Mouse (Mus musculus) B cell, adult 67 days (primary cell): Measurements from ENCODE around the gene Gm13287. TPM values are rescaled to one million over a fixed set of nuclear protein-coding genes. Genes with fewer than 3 reads are reported as not detected.

ENCODE experiments used
- total RNA-seq, 2 experiments: library from RNA; stranded (reverse); gene quantifications; 4 replicates each; pipeline ENCODE4 v1.2.4; 2023

The Gm13287 gene
- total RNA-seq, 2 experiments from 2014 or later: not detected

Other genes starting within 250 kb of the Gm13287 start
- gene Ifna15, start 245.0 kb upstream of the Gm13287 start, total RNA-seq: not detected
- not detected for gene Ifna14, start 231.5 kb upstream of the Gm13287 start, total RNA-seq
- not detected for gene Ifna9, start 210.9 kb upstream of the Gm13287 start, total RNA-seq
- not detected for gene Ifna12, start 199.9 kb upstream of the Gm13287 start, total RNA-seq
- not detected for gene C87499, start 168.8 kb upstream of the Gm13287 start, total RNA-seq
- not detected for gene Ifna13, start 158.8 kb upstream of the Gm13287 start, total RNA-seq
- not detected for gene Ifna16, start 126.3 kb upstream of the Gm13287 start, total RNA-seq
- gene Ifna2, start 119.3 kb upstream of the Gm13287 start, total RNA-seq: not detected
- not detected for gene Ifnab, start 111.9 kb upstream of the Gm13287 start, total RNA-seq
- not detected for gene Gm26566, start 81.4 kb upstream of the Gm13287 start, total RNA-seq
- 10 to 100 TPM; 18.7 to 20.6 TPM for gene Klhl9, start 80.8 kb upstream of the Gm13287 start, total RNA-seq
- not detected for gene Gm13271, start 48.4 kb upstream of the Gm13287 start, total RNA-seq
- gene Gm13283, start 43.1 kb upstream of the Gm13287 start, total RNA-seq: not detected
- gene Gm13290, start 29.4 kb upstream of the Gm13287 start, total RNA-seq: not detected
- not detected for gene Gm13289, start 26.3 kb upstream of the Gm13287 start, total RNA-seq
- gene Gm13272, start 23.4 kb upstream of the Gm13287 start, total RNA-seq: not detected
- gene Ifnz, start 21.1 kb upstream of the Gm13287 start, total RNA-seq: not detected
- gene Gm13276, start 17.5 kb upstream of the Gm13287 start, total RNA-seq: not detected
- not detected for gene Gm13277, start 14.6 kb upstream of the Gm13287 start, total RNA-seq
- gene Gm13278, start 11.7 kb upstream of the Gm13287 start, total RNA-seq: not detected
- not detected for gene Gm13275, start 8.8 kb upstream of the Gm13287 start, total RNA-seq
- gene Gm13279, start 5.9 kb upstream of the Gm13287 start, total RNA-seq: not detected
- not detected for gene Gm13285, start 3.6 kb upstream of the Gm13287 start, total RNA-seq
- gene Gm13288, start 2.3 kb downstream of the Gm13287 start, total RNA-seq: not detected
- gene Ifna7, start 13.0 kb downstream of the Gm13287 start, total RNA-seq: not detected
- gene Ifna11, start 16.7 kb downstream of the Gm13287 start, total RNA-seq: not detected
- gene Ifna6, start 24.2 kb downstream of the Gm13287 start, total RNA-seq: not detected
- gene Ifna5, start 32.3 kb downstream of the Gm13287 start, total RNA-seq: not detected
- gene Ifna4, start 38.6 kb downstream of the Gm13287 start, total RNA-seq: not detected
- gene Ifna1, start 46.8 kb downstream of the Gm13287 start, total RNA-seq: not detected
- gene Ifne, start 76.9 kb downstream of the Gm13287 start, total RNA-seq: not detected